Mouse (Mus musculus) neural tube, embryonic 14.5 days (tissue): ENCODE measurements around the gene Fbxw8. TPM values are rescaled to one million over a fixed set of nuclear protein-coding genes. Genes with fewer than 3 reads are reported as not detected.

Source experiments
- ATAC-seq: fragments of 200-750 bp; cut with Nextera tagmentation; 2 replicates; pipeline ENCODE4 v1.8.0; 2017; ENCODE audit warnings: low read depth, mild to moderate bottlenecking, moderate TSS enrichment, moderate library complexity
- H3K27ac ChIP-seq: fragments of 300-500 bp; sonication (generic); 2 replicates; pipeline ENCODE4 v1.5.1; 2014; ENCODE audit warnings: low read depth, mild to moderate bottlenecking, control low read depth, low read length, moderate library complexity, mixed read lengths
- H3K27me3 ChIP-seq: fragments of 300-500 bp; sonication (generic); 2 replicates; pipeline ENCODE4 v1.6.1; 2014; ENCODE audit warnings: low read length; ENCODE audit not compliant: control insufficient read depth, insufficient read depth
- H3K36me3 ChIP-seq: fragments of 300-500 bp; sonication (generic); 2 replicates; pipeline ENCODE4 v1.6.1; 2014; ENCODE audit warnings: low read length, mixed read lengths; ENCODE audit not compliant: control insufficient read depth, insufficient read depth
- H3K4me1 ChIP-seq: fragments of 300-500 bp; sonication (generic); 2 replicates; pipeline ENCODE4 v1.6.1; 2014; ENCODE audit warnings: low read length; ENCODE audit not compliant: control insufficient read depth, insufficient read depth
- H3K4me2 ChIP-seq: fragments of 300-500 bp; sonication (generic); 2 replicates; pipeline ENCODE4 v1.6.1; 2014; ENCODE audit warnings: mild to moderate bottlenecking, low read depth, low read length, control low read depth
- H3K4me3 ChIP-seq: fragments of 300-500 bp; sonication (generic); 2 replicates; pipeline ENCODE4 v1.5.1; 2014; ENCODE audit warnings: low read depth, low read length, control low read depth, mixed read lengths
- H3K9ac ChIP-seq: fragments of 300-500 bp; sonication (generic); replicated peaks from 2 replicates; pipeline ENCODE4 v1.6.1; 2014; ENCODE audit warnings: low read depth, mild to moderate bottlenecking, control low read depth, low read length, mixed read lengths
- H3K9me3 ChIP-seq: fragments of 300-500 bp; sonication (generic); 2 replicates; pipeline ENCODE4 v1.6.1; 2016; ENCODE audit warnings: low read length; ENCODE audit not compliant: control insufficient read depth
- WGBS: fragments of 180-500 bp; shearing (Covaris S2); extraction: QIAGEN DNeasy Blood & Tissue Kit; methylation state at CpG from one replicate; pipeline ENCODE4 v1.1.7; 2014; 5-methylcytosine and 5-hydroxymethylcytosine counted together
- polyA plus RNA-seq: library from polyadenylated mRNA; unstranded; fragments of >200 nt; fragmentation: Nextera tagmentation; extraction: Ambion mirVana; gene quantifications from 2 replicates; pipeline ENCODE4 v1.2.1, GENCODE M21; 2014

The Fbxw8 gene
- polyA plus RNA-seq, 1 experiment from 2014 or later: 16.5 TPM

DNA sequence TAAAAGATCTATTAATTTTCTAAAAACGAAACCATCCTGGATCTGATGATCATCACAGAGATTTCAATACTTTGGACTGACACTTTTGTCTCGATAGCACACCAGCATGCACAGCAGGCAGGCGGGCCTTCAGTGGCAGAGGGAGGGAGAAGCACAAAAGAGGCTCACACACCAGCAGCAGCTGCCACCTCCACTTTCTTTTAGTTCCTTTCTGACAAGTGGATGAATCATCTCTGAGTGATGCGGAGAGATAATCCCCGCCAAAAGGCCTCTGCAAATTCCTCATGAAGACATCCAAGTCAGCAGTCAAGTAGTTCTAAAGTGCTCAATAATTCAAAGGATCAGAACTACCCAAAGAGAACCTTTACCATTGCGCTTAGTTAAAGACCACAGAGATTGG lies 75.9 kb downstream of the Fbxw8 start:
- Histone ChIP-seq H3K9ac (no peak overlapping the region), H3K4me3 (no peak overlapping the region), H3K4me2 (no peak overlapping the region), H3K27ac (no peak overlapping the region), H3K36me3 (peaks cover 6% of the 10 kb centered on the region), H3K27me3 (no peaks in the 10 kb centered on the region), H3K4me1 (peaks cover 64% of the 10 kb centered on the region), H3K9me3 (no peaks in the 10 kb centered on the region)
- no peak for ATAC-seq
- WGBS: 44% methylated on average over 6 of the region's 6 CpGs

DNA sequence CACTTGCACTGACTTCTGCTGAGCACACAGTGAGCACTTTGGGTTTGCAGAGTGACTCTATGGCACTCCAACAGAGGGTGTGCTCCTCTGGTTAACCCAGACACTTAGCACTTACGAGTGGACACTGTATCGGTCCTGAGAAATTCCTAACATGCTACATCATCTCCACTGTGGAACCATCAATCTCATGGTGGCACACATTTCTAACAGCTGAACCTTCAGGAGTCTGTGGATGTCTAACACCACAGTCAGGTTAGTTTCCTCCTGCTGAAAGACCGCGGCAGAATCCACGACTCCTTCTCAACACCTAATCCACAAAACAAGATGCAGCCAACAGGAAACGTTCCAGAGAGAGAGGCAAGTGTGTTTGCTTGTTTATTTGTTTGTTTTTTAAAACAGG lies 76.7 kb downstream of the Fbxw8 start:
- peaks cover 6% of the 10 kb centered on the region for H3K36me3 ChIP-seq
- no peaks in the 10 kb centered on the region for H3K9me3 ChIP-seq
- no peaks in the 10 kb centered on the region for H3K27me3 ChIP-seq
- 88% methylated on average over 6 of the region's 6 CpGs for WGBS
- no peak overlapping the region for H3K4me3 ChIP-seq
- H3K4me2 ChIP-seq: no peak overlapping the region
- no peak overlapping the region for H3K9ac ChIP-seq
- ATAC-seq: no peak
- no peak overlapping the region for H3K27ac ChIP-seq
- H3K4me1 ChIP-seq: peaks cover 56% of the 10 kb centered on the region

DNA sequence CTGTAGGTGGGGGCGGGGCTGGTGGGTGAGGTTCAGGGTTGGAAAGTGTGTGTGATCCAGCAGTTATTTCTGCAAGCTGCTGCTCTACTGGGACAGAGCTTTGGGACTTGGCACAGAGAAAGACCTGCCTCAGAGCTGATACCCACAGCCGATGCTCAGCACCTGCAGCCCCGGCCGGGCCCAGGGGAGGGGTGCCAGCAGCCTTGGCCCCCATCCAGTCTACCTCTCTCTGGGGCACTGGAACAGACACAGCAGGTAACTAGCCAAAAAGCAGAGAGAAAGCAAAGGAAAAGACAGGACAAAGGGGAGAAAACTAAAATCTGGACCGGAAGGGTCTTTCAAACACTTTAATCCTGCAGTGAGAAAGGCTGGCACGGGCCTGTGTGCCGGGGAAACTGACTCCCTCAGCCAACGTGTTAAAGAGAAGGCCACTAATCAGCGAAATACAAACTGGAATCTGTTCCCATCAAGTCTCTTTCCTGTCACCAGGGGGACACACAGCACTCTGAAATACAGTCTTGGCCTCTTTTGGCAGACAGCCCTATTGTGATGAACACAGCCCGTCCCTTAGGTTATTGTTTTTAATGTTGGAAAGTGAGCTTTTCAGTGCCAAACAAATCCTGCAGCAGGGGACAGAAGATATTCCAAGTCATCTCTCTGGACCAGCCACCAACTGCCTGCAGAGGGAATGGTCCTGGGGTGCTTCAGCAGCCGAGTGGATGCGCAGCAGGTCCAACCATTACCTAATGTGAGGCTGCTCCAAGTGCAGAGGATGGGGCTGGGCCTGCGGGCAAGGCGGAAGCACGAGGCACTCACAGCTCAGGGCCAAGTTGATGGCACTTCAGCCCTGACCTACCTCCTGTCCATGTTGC lies 78.3 kb downstream of the Fbxw8 start:
- H3K9ac ChIP-seq: no peak overlapping the region
- peak overlapping the region; percentile 35 for H3K27ac ChIP-seq
- H3K4me2 ChIP-seq: no peak overlapping the region
- no peak overlapping the region for H3K4me3 ChIP-seq
- peaks cover 40% of the 10 kb centered on the region for H3K4me1 ChIP-seq
- no peaks in the 10 kb centered on the region for H3K27me3 ChIP-seq
- 62% methylated on average over 15 of the region's 15 CpGs for WGBS
- H3K9me3 ChIP-seq: no peaks in the 10 kb centered on the region
- H3K36me3 ChIP-seq: peaks cover 6% of the 10 kb centered on the region
- no peak for ATAC-seq

DNA sequence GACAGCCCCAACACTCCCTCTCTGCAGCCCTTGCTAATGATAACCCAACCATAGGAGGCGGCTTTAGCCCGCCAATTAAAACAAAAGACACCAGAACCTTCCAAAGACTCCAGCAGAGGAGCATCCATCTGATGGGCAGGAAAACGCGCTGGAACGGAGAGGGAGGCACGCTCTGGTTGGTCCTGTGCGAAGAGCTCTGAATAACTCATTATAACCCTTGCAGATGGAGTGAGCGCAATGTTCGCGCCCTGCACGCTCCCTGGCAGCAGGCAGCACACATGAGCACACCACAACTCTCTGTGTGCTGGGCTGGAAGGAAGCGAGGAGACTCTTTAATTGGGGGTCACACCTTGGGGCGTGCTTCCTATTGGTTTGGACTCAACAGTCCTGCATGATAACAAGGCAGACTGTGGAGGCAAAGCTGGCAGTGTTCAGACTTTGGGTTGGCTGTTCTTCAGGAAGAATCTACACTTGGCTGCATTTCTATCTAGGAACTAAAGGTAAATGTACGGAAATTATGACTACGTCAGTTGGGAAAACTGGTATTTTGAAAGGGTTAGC lies 82.0 kb downstream of the Fbxw8 start:
- H3K4me3 ChIP-seq: no peak overlapping the region
- H3K27ac ChIP-seq: no peak overlapping the region
- no peak overlapping the region for H3K9ac ChIP-seq
- peaks cover 12% of the 10 kb centered on the region for H3K4me1 ChIP-seq
- H3K4me2 ChIP-seq: no peak overlapping the region
- H3K27me3 ChIP-seq: no peaks in the 10 kb centered on the region
- H3K36me3 ChIP-seq: peaks cover 9% of the 10 kb centered on the region
- no peak for ATAC-seq
- no peaks in the 10 kb centered on the region for H3K9me3 ChIP-seq
- 62% methylated on average over 15 of the region's 15 CpGs for WGBS

DNA sequence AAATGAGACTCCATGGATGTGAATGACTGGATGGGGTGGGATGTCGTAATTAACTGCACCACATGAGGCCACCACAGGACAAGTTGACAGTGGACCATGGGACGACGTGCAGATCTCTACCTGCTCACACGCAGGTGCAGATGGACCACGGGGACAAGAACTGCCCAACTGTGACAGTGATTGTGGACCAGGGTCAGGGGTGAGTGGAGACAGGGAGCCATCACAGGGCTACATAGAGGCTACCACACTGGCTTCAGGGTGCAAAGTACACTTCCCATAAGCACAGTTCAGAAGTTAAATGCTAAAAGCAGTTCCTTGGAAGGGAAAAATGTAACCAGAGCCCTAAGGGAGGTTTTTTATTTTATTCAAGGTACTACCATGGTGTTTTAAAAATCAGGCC lies 83.5 kb downstream of the Fbxw8 start:
- H3K9me3 ChIP-seq: no peaks in the 10 kb centered on the region
- ATAC-seq: no peak
- H3K4me1 ChIP-seq: peaks cover 5% of the 10 kb centered on the region; the same call in 1 of the 2 replicates
- H3K4me3 ChIP-seq: no peak overlapping the region
- H3K4me2 ChIP-seq: no peak overlapping the region
- no peaks in the 10 kb centered on the region for H3K27me3 ChIP-seq
- peaks cover 4% of the 10 kb centered on the region for H3K36me3 ChIP-seq
- no peak overlapping the region for H3K9ac ChIP-seq
- WGBS: 70% methylated on average over 5 of the region's 5 CpGs
- H3K27ac ChIP-seq: no peak overlapping the region

DNA sequence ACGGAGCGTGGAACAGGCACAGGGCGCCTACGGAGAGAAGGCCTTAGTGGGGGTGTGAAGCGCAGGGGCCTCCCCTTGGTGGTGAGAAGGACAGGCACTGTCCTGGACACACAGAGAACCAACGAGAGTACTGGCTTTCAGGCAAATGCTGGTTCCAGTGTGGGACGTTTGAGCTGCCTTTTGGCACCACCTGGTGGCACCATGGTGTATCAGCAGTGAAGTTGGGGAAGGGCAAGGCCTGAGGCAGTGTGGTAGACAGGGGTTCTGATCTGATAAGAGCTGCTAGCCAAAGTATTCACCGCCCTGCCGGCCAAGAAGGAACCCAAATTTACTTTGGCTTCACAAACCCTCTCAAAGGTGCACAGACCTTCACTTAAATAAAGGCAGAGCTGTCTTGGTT lies 85.9 kb downstream of the Fbxw8 start:
- no peaks in the 10 kb centered on the region for H3K9me3 ChIP-seq
- no peaks in the 10 kb centered on the region for H3K27me3 ChIP-seq
- no peak overlapping the region for H3K9ac ChIP-seq
- WGBS: 49% methylated on average over 9 of the region's 9 CpGs
- no peak overlapping the region for H3K4me3 ChIP-seq
- ATAC-seq: peak; percentile 57; the same call in 1 of the 2 replicates
- 0 out of 2 replicates have a peak, but pooled peaks cover 8% of the 10 kb centered on the region for H3K4me1 ChIP-seq
- peaks cover 3% of the 10 kb centered on the region; the same call in 1 of the 2 replicates for H3K36me3 ChIP-seq
- H3K27ac ChIP-seq: no peak overlapping the region
- H3K4me2 ChIP-seq: no peak overlapping the region

DNA sequence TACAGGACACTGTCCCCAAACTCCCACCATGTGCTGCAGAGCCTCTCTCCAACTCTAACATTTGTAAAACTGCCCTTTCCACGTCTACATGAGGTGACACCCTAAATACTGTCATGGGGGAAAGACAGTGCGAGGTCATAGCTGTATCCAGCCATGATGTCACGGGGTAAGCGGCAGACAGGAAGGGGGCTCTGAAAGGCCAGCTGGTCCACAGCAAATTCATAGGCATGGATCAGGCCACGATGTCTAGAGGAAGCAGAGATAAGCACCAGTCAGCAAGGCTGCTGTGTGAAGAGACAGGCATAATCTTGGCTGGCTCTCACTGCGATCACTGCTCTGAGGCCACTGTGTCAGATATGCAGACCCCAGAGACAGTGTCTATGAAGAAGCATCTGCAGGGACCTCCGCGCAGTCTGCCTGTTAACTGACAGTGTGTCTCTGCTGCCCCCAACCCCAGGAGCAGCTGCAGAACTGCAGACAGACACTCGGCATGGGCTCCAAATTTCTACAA lies 87.2 kb downstream of the Fbxw8 start:
- H3K4me2 ChIP-seq: no peak overlapping the region
- peaks cover 3% of the 10 kb centered on the region; the same call in 1 of the 2 replicates for H3K36me3 ChIP-seq
- no peaks in the 10 kb centered on the region for H3K9me3 ChIP-seq
- peaks cover 14% of the 10 kb centered on the region; the same call in 1 of the 2 replicates for H3K4me1 ChIP-seq
- WGBS: 93% methylated on average over 9 of the region's 9 CpGs
- no peak overlapping the region for H3K4me3 ChIP-seq
- ATAC-seq: no peak
- H3K27ac ChIP-seq: no peak overlapping the region
- no peaks in the 10 kb centered on the region for H3K27me3 ChIP-seq
- H3K9ac ChIP-seq: no peak overlapping the region

DNA sequence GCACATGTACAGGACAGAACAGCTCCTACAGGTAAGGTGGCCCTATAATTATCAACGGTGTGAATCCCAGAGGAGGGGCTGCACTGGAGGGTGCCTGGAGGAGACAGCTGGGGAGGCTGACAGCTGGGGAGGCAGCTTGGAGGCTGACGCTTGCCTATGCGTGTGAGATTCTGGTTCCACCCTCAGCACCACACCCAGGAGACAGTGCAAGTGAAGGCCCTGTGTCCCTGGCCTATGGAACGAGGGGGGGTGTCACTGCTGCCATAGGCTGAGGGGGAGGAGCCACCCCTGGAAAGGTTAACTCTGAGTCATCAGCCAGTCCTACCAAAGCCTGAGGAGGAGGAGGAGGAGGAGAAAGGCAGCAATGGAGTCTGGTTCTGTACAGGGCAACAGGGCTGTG lies 87.7 kb downstream of the Fbxw8 start:
- Histone ChIP-seq H3K4me2 (no peak overlapping the region), H3K9ac (no peak overlapping the region), H3K4me3 (no peak overlapping the region), H3K4me1 (peaks cover 15% of the 10 kb centered on the region; the same call in 1 of the 2 replicates), H3K27me3 (no peaks in the 10 kb centered on the region), H3K36me3 (peaks cover 3% of the 10 kb centered on the region; the same call in 1 of the 2 replicates), H3K27ac (no peak overlapping the region; the same call in 1 of the 2 replicates), H3K9me3 (no peaks in the 10 kb centered on the region)
- ATAC-seq: no peak
- 74% methylated on average over 4 of the region's 4 CpGs for WGBS

DNA sequence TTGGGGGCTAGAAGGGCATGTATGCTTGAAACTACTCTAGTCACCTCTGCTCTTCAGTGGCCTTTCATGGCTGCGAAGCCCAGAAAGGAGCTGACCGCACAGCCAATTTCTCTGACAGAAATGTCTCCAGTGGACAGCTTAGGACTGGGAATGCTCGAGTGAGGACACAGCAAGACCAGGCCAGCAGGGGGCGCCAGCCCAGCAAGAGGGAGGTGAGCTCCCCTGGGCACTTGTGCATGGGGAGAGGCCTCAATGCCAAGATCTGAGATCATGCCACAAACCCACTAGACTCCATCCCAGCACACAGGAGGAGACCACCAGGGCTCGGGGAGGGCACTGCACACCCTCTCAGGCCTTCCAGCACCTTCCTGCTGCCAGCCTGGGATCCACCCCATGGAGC lies 88.4 kb downstream of the Fbxw8 start:
- Histone ChIP-seq H3K27ac (no peak overlapping the region), H3K9me3 (no peaks in the 10 kb centered on the region), H3K4me2 (no peak overlapping the region), H3K4me3 (no peak overlapping the region), H3K27me3 (no peaks in the 10 kb centered on the region), H3K36me3 (peaks cover 3% of the 10 kb centered on the region; the same call in 1 of the 2 replicates), H3K4me1 (peaks cover 15% of the 10 kb centered on the region; the same call in 1 of the 2 replicates), H3K9ac (no peak overlapping the region)
- WGBS: 49% methylated on average over 5 of the region's 5 CpGs
- no peak for ATAC-seq
